7 mouse cellular contexts compared by ENCODE assay signal in the genomic region with DNA sequence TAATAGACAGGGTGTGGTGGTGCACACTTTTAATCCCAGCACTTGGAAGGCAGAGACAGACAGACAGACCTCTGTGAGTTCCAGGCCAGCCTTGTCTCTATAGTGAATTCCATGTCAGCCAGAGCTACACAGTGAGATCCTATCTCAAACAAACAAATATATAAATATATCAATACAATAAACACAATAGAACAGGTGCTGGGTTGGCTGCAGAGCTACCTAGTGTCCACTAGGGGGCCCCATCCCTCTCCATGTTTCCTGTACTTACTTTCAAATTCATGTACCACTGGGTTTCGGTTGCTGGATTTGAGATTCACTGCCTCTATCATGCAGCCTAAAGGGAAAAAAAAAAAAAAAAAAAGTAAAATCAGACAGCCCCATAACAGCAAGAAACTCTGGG. TPM values are rescaled to one million over a fixed set of nuclear protein-coding genes. Genes with fewer than 3 reads are reported as not detected.
A peak's percentile ranks its signal among the peaks of the same experiment; 100 is the strongest.
DNase-seq lines count a peak whose midpoint lies in the region; ATAC-seq and TF ChIP-seq lines count a peak whose summit lies in the region.

No protein-coding gene starts in this region.

- peaks cover 16% of the 10 kb centered on the region for H3K36me3 ChIP-seq in neural tube, embryonic 11.5 days (ENCODE audit: control insufficient read depth, insufficient read depth, low read length)
- peaks cover 8% of the 10 kb centered on the region for H3K36me3 ChIP-seq in limb, embryonic 11.5 days (ENCODE audit: control insufficient read depth, insufficient read depth, low read length)

- DNase-seq in neural tube, embryonic 11.5 days (ENCODE audit: low spot score): peak; percentile 58
- DNase-seq in neural tube, embryonic 10.5 days (ENCODE audit: extremely low spot score, low spot score): no peak
- no peak for DNase-seq in Patski (ENCODE audit: low read depth, low spot score)
- peak; percentile 70 for DNase-seq in cerebellum, adult 9-10 months
- DNase-seq in heart, postnatal 4 days: peak; percentile 66
- DNase-seq in limb, embryonic 11.5 days (ENCODE audit: low spot score): peak; percentile 67
- DNase-seq in retina, embryonic 14.5 days (ENCODE audit: low spot score): peak; percentile 85

- 0 out of 2 replicates have a peak, but pooled peaks cover 7% of the 10 kb centered on the region for H3K4me1 ChIP-seq in neural tube, embryonic 11.5 days (ENCODE audit: control insufficient read depth, insufficient read depth, low read length)
- 0 out of 2 replicates have a peak, but pooled peaks cover 3% of the 10 kb centered on the region for H3K4me1 ChIP-seq in limb, embryonic 11.5 days (ENCODE audit: control insufficient read depth, insufficient read depth, low read length)

- peak; percentile 87 for TF ChIP-seq CTCF in Patski (IDR thresholded peaks at IDR 0.05)

- no peak overlapping the region for H3K9ac ChIP-seq in neural tube, embryonic 11.5 days (ENCODE audit: low read length)
- no peak overlapping the region for H3K9ac ChIP-seq in limb, embryonic 11.5 days (ENCODE audit: low read length)

- WGBS in neural tube, embryonic 11.5 days: 78% methylated on average over 1 of the region's 1 CpGs
- 83% methylated on average over 1 of the region's 1 CpGs for WGBS in limb, embryonic 11.5 days

- no peaks in the 10 kb centered on the region for H3K9me3 ChIP-seq in neural tube, embryonic 11.5 days (ENCODE audit: control insufficient read depth, low read length)
- H3K9me3 ChIP-seq in limb, embryonic 11.5 days (ENCODE audit: control insufficient read depth, low read length): no peaks in the 10 kb centered on the region

- no peak overlapping the region for H3K27ac ChIP-seq in neural tube, embryonic 11.5 days (ENCODE audit: low read depth, low read length)
- H3K27ac ChIP-seq in limb, embryonic 11.5 days (replicated peaks; ENCODE audit: low read depth, low read length): no peak overlapping the region

- POLR2A ChIA-PET in Patski (lab: Charles Lee): interaction anchor here (0.7 kb wide), 2 partner anchors 198 to 207 kb away, joined by 4 to 6 read pairs; no protein-coding TSS in a partner anchor

- ATAC-seq in neural tube, embryonic 11.5 days (ENCODE audit: insufficient read depth, low FRiP score, low TSS enrichment): no peak
- peak; percentile 60 for ATAC-seq in Patski
- ATAC-seq in limb, embryonic 11.5 days (ENCODE audit: insufficient number of reproducible peaks, low FRiP score, low TSS enrichment, low read depth): no peak

- no peaks in the 10 kb centered on the region for H3K27me3 ChIP-seq in neural tube, embryonic 11.5 days (ENCODE audit: control insufficient read depth, insufficient read depth, low read length)
- no peaks in the 10 kb centered on the region for H3K27me3 ChIP-seq in Patski
- no peaks in the 10 kb centered on the region for H3K27me3 ChIP-seq in limb, embryonic 11.5 days (ENCODE audit: control insufficient read depth, insufficient read depth, low read length)

- CTCF ChIA-PET in Patski (lab: Charles Lee): interaction anchor here (0.7 to 5.3 kb wide), 23 partner anchors 11 to 222 kb away, joined by 3 to 46 read pairs (median 4); no protein-coding TSS in a partner anchor

- no peak overlapping the region for H3K4me2 ChIP-seq in neural tube, embryonic 11.5 days (ENCODE audit: low read depth)
- H3K4me2 ChIP-seq in limb, embryonic 11.5 days (ENCODE audit: low read depth, severe bottlenecking): no peak overlapping the region

- no peak overlapping the region for H3K4me3 ChIP-seq in neural tube, embryonic 11.5 days (ENCODE audit: low read depth, low read length)
- no peak overlapping the region for H3K4me3 ChIP-seq in limb, embryonic 11.5 days (ENCODE audit: low read depth, low read length)

- in situ Hi-C loops in Patski (cut with MboI; ENCODE audit: low pct_unique_long_range_greater_than_20kb): loop anchor here (10.0 kb wide), 1 partner anchor 219 kb away; no protein-coding TSS in a partner anchor

RNA-seq across cellular contexts. Expression of gene Jam3, which starts 49.1 kb away (rescaled TPM):
- polyA plus RNA-seq in neural tube, embryonic 11.5 days (2014; fragmentation: Nextera tagmentation; extraction: Ambion mirVana): 137 and 138 TPM in 2 replicates
- polyA plus RNA-seq in Patski (2021): 40.0 TPM
- 10 to 100 TPM; 17.3 to 22.5 TPM for total RNA-seq in heart, postnatal 4 days (2021)
- 116 and 121 TPM in 2 replicates for polyA plus RNA-seq in limb, embryonic 11.5 days (2014; fragmentation: Nextera tagmentation; extraction: Ambion mirVana)

Comparison
In these comparisons a context has a peak if more than half of its experiments do, and no peak if none do; other contexts are left out.
1. DNase-seq: peak in neural tube, embryonic 11.5 days (single experiment), cerebellum, adult 9-10 months (single experiment), heart, postnatal 4 days (single experiment), limb, embryonic 11.5 days (single experiment) and retina, embryonic 14.5 days (single experiment); none in neural tube, embryonic 10.5 days (single experiment) and Patski (single experiment).